Mouse (Mus musculus) hindbrain, embryonic 15.5 days (tissue): Measurements from ENCODE around the gene Ubxn11. TPM values are rescaled to one million over a fixed set of nuclear protein-coding genes. Genes with fewer than 3 reads are reported as not detected.
"Not testable (repeated sequence)": the region's sequence is repeated elsewhere in the genome, so short reads cannot be mapped to it uniquely, and the experiment has no call there.

Source experiments
- ATAC-seq: fragments of 200-750 bp; cut with Nextera tagmentation; 2 replicates; pipeline ENCODE4 v1.8.0; 2017; ENCODE audit warnings: low read depth, moderate number of reproducible peaks, moderate TSS enrichment; ENCODE audit not compliant: low FRiP score
- H3K27ac ChIP-seq: fragments of 300-500 bp; sonication (generic); replicated peaks from 2 replicates; pipeline ENCODE4 v1.5.1; 2015; ENCODE audit warnings: mild to moderate bottlenecking, inconsistent platforms
- H3K27me3 ChIP-seq: fragments of 300-500 bp; sonication (generic); 2 replicates; pipeline ENCODE4 v1.6.1; 2015; ENCODE audit warnings: control low read depth, inconsistent platforms
- H3K36me3 ChIP-seq: fragments of 300-500 bp; sonication (generic); 2 replicates; pipeline ENCODE4 v1.6.1; 2015; ENCODE audit warnings: control low read depth, inconsistent platforms
- H3K4me1 ChIP-seq: fragments of 300-500 bp; sonication (generic); replicated peaks from 2 replicates; pipeline ENCODE4 v1.6.1; 2015; ENCODE audit warnings: control low read depth, inconsistent platforms
- H3K4me2 ChIP-seq: fragments of 300-500 bp; sonication (generic); 2 replicates; pipeline ENCODE4 v1.6.1; 2015; ENCODE audit warnings: moderate library complexity, mild to moderate bottlenecking, inconsistent platforms
- H3K4me3 ChIP-seq: fragments of 300-500 bp; sonication (generic); 2 replicates; pipeline ENCODE4 v1.5.1; 2015; ENCODE audit warnings: mild to moderate bottlenecking, inconsistent platforms
- H3K9ac ChIP-seq: fragments of 300-500 bp; sonication (generic); 2 replicates; pipeline ENCODE4 v1.6.1; 2015; ENCODE audit warnings: inconsistent platforms
- H3K9me3 ChIP-seq: fragments of 300-500 bp; sonication (generic); 2 replicates; pipeline ENCODE4 v1.6.1; 2016; ENCODE audit warnings: control low read depth, inconsistent platforms
- WGBS: fragments of 180-500 bp; shearing (Covaris S2); methylation state at CpG from one replicate; pipeline ENCODE4 v1.1.7; 2015; 5-methylcytosine and 5-hydroxymethylcytosine counted together
- polyA plus RNA-seq: library from polyadenylated mRNA; unstranded; fragments of >200 nt; fragmentation: Nextera tagmentation; extraction: Ambion mirVana; gene quantifications from 2 replicates; pipeline ENCODE4 v1.2.1, GENCODE M21; 2015

Ubxn11 gene
- polyA plus RNA-seq, 1 experiment from 2014 or later: 21.3 TPM

GRCm38 (mm10) chr4:134158774-134159173 is 56.4 kb downstream of the Ubxn11 start:
- Histone ChIP-seq H3K4me1 (no peaks in the 10 kb centered on the region), H3K27ac (no peak overlapping the region), H3K36me3 (no peaks in the 10 kb centered on the region), H3K4me2 (no peak overlapping the region), H3K27me3 (no peaks in the 10 kb centered on the region), H3K9me3 (no peaks in the 10 kb centered on the region), H3K4me3 (no peak overlapping the region), H3K9ac (no peak overlapping the region)
- no peak for ATAC-seq
- WGBS: 79% methylated on average over 6 of the region's 6 CpGs

DNA sequence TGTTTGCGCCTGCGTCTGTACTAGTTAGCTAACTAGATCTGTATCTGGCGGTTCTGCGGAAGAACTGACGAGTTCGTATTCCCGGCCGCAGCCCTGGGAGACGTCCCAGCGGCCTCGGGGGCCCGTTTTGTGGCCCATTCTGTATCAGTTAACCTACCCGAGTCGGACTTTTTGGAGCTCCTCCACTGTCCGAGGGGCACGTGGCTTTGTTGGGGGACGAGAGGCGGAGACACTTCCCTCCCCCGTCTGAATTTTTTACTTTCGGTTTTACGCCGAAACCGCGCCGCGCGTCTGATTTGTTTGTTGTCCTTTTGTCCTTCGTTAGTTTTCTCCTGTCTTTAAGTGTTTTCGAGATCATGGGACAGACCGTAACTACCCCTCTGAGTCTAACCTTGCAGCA is 57.7 kb downstream of the Ubxn11 start:
- H3K9ac ChIP-seq, H3K9me3 ChIP-seq, H3K4me1 ChIP-seq, H3K36me3 ChIP-seq, H3K27ac ChIP-seq, H3K27me3 ChIP-seq, ATAC-seq: not testable (repeated sequence)
- H3K4me2 ChIP-seq: peak overlapping the region; percentile 67
- H3K4me3 ChIP-seq: peak overlapping the region; percentile 49
- WGBS: 4% methylated on average over 30 of the region's 30 CpGs

DNA sequence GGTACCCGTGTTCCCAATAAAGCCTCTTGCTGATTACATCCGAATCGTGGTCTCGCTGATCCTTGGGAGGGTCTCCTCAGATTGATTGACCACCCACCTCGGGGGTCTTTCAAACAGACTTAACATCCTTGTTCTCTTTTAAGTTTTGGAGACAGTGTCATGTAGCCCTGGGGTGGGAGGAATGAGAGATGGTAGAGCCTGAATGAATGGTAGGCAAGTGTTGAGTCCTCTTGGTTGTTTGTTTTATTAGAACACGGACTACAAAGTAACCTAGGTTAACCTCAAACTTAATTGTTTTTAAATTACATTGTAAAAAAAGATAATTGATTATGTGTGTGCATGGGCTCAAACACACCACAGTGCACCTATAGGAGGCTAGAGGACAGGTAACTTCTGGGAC is 62.2 kb downstream of the Ubxn11 start:
- Histone ChIP-seq H3K9me3 (no peaks in the 10 kb centered on the region), H3K4me2 (no peak overlapping the region), H3K9ac (no peak overlapping the region), H3K27ac (no peak overlapping the region), H3K4me3 (no peak overlapping the region), H3K36me3 (peaks cover 8% of the 10 kb centered on the region; the same call in 1 of the 2 replicates), H3K4me1 (no peaks in the 10 kb centered on the region), H3K27me3 (no peaks in the 10 kb centered on the region)
- 92% methylated on average over 5 of the region's 6 CpGs for WGBS
- ATAC-seq: no peak

GRCm38 (mm10) chr4:134165024-134165423 is 62.7 kb downstream of the Ubxn11 start:
- Histone ChIP-seq H3K9ac (no peak overlapping the region), H3K27me3 (no peaks in the 10 kb centered on the region), H3K9me3 (no peaks in the 10 kb centered on the region), H3K4me3 (no peak overlapping the region), H3K36me3 (peaks cover 8% of the 10 kb centered on the region; the same call in 1 of the 2 replicates), H3K4me1 (no peaks in the 10 kb centered on the region), H3K4me2 (no peak overlapping the region), H3K27ac (no peak overlapping the region)
- no peak for ATAC-seq
- WGBS: 87% methylated on average over 6 of the region's 6 CpGs

- Histone ChIP-seq H3K9ac (no peak overlapping the region), H3K9me3 (no peaks in the 10 kb centered on the region), H3K27ac (no peak overlapping the region), H3K27me3 (no peaks in the 10 kb centered on the region), H3K36me3 (peaks cover 11% of the 10 kb centered on the region; the same call in 1 of the 2 replicates), H3K4me1 (no peaks in the 10 kb centered on the region), H3K4me2 (no peak overlapping the region), H3K4me3 (no peak overlapping the region)
- WGBS: 83% methylated on average over 3 of the region's 3 CpGs
- ATAC-seq: no peak
These were observed 63.4 kb downstream of the Ubxn11 start for GRCm38 (mm10) chr4:134165548-134166465.

DNA sequence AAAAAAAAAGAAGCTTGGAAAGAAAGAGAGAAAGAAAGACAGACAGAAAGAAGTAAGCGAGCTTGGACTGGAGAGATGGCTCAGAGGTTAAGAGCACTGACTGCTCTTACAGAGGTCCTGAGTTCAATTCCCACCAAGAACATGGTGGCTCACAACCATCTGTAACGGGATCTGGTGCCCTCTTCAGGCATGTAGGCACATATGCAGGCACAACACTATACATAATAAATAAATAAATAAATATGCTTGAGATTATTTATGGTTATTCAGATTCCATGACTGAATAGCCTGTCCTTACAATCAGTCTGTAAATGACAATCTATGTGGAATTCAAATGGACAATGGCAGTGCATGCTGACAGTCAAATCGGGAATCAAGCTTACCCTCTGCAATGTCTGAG is 64.5 kb downstream of the Ubxn11 start:
- H3K4me3 ChIP-seq: no peak overlapping the region
- no peaks in the 10 kb centered on the region for H3K4me1 ChIP-seq
- peaks cover 11% of the 10 kb centered on the region; the same call in 1 of the 2 replicates for H3K36me3 ChIP-seq
- no peak overlapping the region for H3K4me2 ChIP-seq
- 95% methylated on average over 3 of the region's 3 CpGs for WGBS
- ATAC-seq: no peak
- H3K27ac ChIP-seq: no peak overlapping the region
- H3K9ac ChIP-seq: no peak overlapping the region
- no peaks in the 10 kb centered on the region for H3K27me3 ChIP-seq
- no peaks in the 10 kb centered on the region for H3K9me3 ChIP-seq

- no peak for ATAC-seq
- Histone ChIP-seq H3K9ac (no peak overlapping the region), H3K27ac (no peak overlapping the region), H3K27me3 (no peaks in the 10 kb centered on the region), H3K9me3 (no peaks in the 10 kb centered on the region), H3K4me3 (no peak overlapping the region), H3K4me2 (no peak overlapping the region), H3K4me1 (no peaks in the 10 kb centered on the region), H3K36me3 (0 out of 2 replicates have a peak, but pooled peaks cover 3% of the 10 kb centered on the region)
- 84% methylated on average over 3 of the region's 3 CpGs for WGBS
These were observed 70.0 kb downstream of the Ubxn11 start for GRCm38 (mm10) chr4:134172391-134172790.

Other genes starting within 250 kb of the Ubxn11 start
- 25.0 and 25.6 TPM in 2 replicates for gene Rps6ka1, start 214.8 kb upstream of the Ubxn11 start, polyA plus RNA-seq
- 1,020 and 1,026 TPM in 2 replicates for gene Hmgn2, start 133.9 kb upstream of the Ubxn11 start, polyA plus RNA-seq
- gene Dhdds, start 101.7 kb upstream of the Ubxn11 start, polyA plus RNA-seq: 44.0 and 46.0 TPM in 2 replicates
- 0.16 and 0.22 TPM in 2 replicates for gene Lin28a, start 83.7 kb upstream of the Ubxn11 start, polyA plus RNA-seq
- not detected in 2 replicates for gene Zfp683, start 48.7 kb upstream of the Ubxn11 start, polyA plus RNA-seq
- 4.3 and 4.6 TPM in 2 replicates for gene Crybg2, start 41.8 kb upstream of the Ubxn11 start, polyA plus RNA-seq
- 2.3 and 9.0 TPM in 2 replicates for gene Cd52, start 7.5 kb upstream of the Ubxn11 start, polyA plus RNA-seq
- gene Sh3bgrl3, start 26.2 kb downstream of the Ubxn11 start, polyA plus RNA-seq: 425 and 442 TPM in 2 replicates
- gene Cep85, start 84.5 kb downstream of the Ubxn11 start, polyA plus RNA-seq: 18.8 and 22.1 TPM in 2 replicates
- gene Gm7534, start 100.4 kb downstream of the Ubxn11 start, polyA plus RNA-seq: not detected in 2 replicates
- 0.13 and 0.34 TPM in 2 replicates for gene Catsper4, start 124.8 kb downstream of the Ubxn11 start, polyA plus RNA-seq
- gene Cnksr1, start 135.8 kb downstream of the Ubxn11 start, polyA plus RNA-seq: 0.10 and 0.30 TPM in 2 replicates
- gene E130218I03Rik, start 141.1 kb downstream of the Ubxn11 start, polyA plus RNA-seq: 0.48 and 0.64 TPM in 2 replicates
- 13.3 and 13.8 TPM in 2 replicates for gene Zfp593, start 143.0 kb downstream of the Ubxn11 start, polyA plus RNA-seq
- 0.52 and 0.83 TPM in 2 replicates for gene Gm30191, start 144.4 kb downstream of the Ubxn11 start, polyA plus RNA-seq
- gene Grrp1, start 151.5 kb downstream of the Ubxn11 start, polyA plus RNA-seq: 16.8 and 18.9 TPM in 2 replicates
- 35.7 and 36.6 TPM in 2 replicates for gene Pdik1l, start 185.3 kb downstream of the Ubxn11 start, polyA plus RNA-seq
- gene Trim63, start 212.6 kb downstream of the Ubxn11 start, polyA plus RNA-seq: 0.41 and 0.56 TPM in 2 replicates
- 0.16 and 0.33 TPM in 2 replicates for gene Slc30a2, start 240.6 kb downstream of the Ubxn11 start, polyA plus RNA-seq